Mouse (Mus musculus) embryonic facial prominence, embryonic 11.5 days (tissue): Measurements from ENCODE around the gene Tfeb. TPM values are rescaled to one million over a fixed set of nuclear protein-coding genes. Genes with fewer than 3 reads are reported as not detected.

Source experiments
- ATAC-seq: fragments of 200-750 bp; cut with Nextera tagmentation; replicated peaks from 2 replicates; pipeline ENCODE4 v1.8.0; 2017; ENCODE audit warnings: low read depth; ENCODE audit not compliant: insufficient number of reproducible peaks, low FRiP score, low TSS enrichment
- DNase-seq: peaks from one replicate; pipeline ENCODE4 v3.0.0-alpha.2; 2015; ENCODE audit warnings: low spot score
- H3K27ac ChIP-seq: fragments of 300-500 bp; sonication (generic); replicated peaks from 2 replicates; pipeline ENCODE4 v1.5.1; 2014; ENCODE audit warnings: mild to moderate bottlenecking, low read depth, low read length, control low read depth
- H3K27me3 ChIP-seq: fragments of 300-500 bp; sonication (generic); 2 replicates; pipeline ENCODE4 v1.6.1; 2014; ENCODE audit warnings: mild to moderate bottlenecking, low read length, moderate library complexity, mixed read lengths; ENCODE audit not compliant: control insufficient read depth, insufficient read depth
- H3K36me3 ChIP-seq: fragments of 300-500 bp; sonication (generic); replicated peaks from 2 replicates; pipeline ENCODE4 v1.6.1; 2014; ENCODE audit warnings: low read depth, mild to moderate bottlenecking, low read length, moderate library complexity, mixed read lengths; ENCODE audit not compliant: control insufficient read depth, insufficient read depth
- H3K4me1 ChIP-seq: fragments of 300-500 bp; sonication (generic); 2 replicates; pipeline ENCODE4 v1.6.1; 2014; ENCODE audit warnings: low read length, mixed read lengths; ENCODE audit not compliant: control insufficient read depth, insufficient read depth
- H3K4me2 ChIP-seq: fragments of 300-500 bp; sonication (generic); 2 replicates; pipeline ENCODE4 v1.6.1; 2014; ENCODE audit warnings: low read depth, mild to moderate bottlenecking, control low read depth, low read length, moderate library complexity
- H3K4me3 ChIP-seq: fragments of 300-500 bp; sonication (generic); 2 replicates; pipeline ENCODE4 v1.5.1; 2014; ENCODE audit warnings: low read depth, low read length, control low read depth
- H3K9ac ChIP-seq: fragments of 300-500 bp; sonication (generic); replicated peaks from 2 replicates; pipeline ENCODE4 v1.6.1; 2014; ENCODE audit warnings: mild to moderate bottlenecking, control low read depth, low read length
- H3K9me3 ChIP-seq: fragments of 300-500 bp; sonication (generic); replicated peaks from 2 replicates; pipeline ENCODE4 v1.6.1; 2016; ENCODE audit warnings: mild to moderate bottlenecking, low read length, inconsistent platforms, mixed read lengths; ENCODE audit not compliant: control insufficient read depth
- WGBS: fragments of 180-500 bp; shearing (Covaris S2); extraction: QIAGEN DNeasy Blood & Tissue Kit; methylation state at CpG from one replicate; pipeline ENCODE4 v1.1.7; 2014; 5-methylcytosine and 5-hydroxymethylcytosine counted together
- polyA plus RNA-seq: library from polyadenylated mRNA; unstranded; fragments of >200 nt; fragmentation: Nextera tagmentation; extraction: Ambion mirVana; gene quantifications from 2 replicates; pipeline ENCODE4 v1.2.1, GENCODE M21; 2014

Gene Tfeb
- polyA plus RNA-seq, 1 experiment from 2014 or later: 2.1 TPM

- Histone ChIP-seq H3K9ac (no peak overlapping the region), H3K4me1 (peaks cover 17% of the 10 kb centered on the region), H3K27ac (no peak overlapping the region), H3K27me3 (no peaks in the 10 kb centered on the region), H3K4me2 (no peak overlapping the region), H3K4me3 (no peak overlapping the region), H3K36me3 (peaks cover 12% of the 10 kb centered on the region), H3K9me3 (no peaks in the 10 kb centered on the region)
- 86% methylated on average over 13 of the region's 13 CpGs for WGBS
- DNase-seq: no peak
- no peak for ATAC-seq
These were observed 81.4 kb downstream of the Tfeb start for GRCm38 (mm10) chr17:47818038-47818725.

- Histone ChIP-seq H3K27me3 (no peaks in the 10 kb centered on the region), H3K4me1 (peaks cover 4% of the 10 kb centered on the region), H3K9me3 (no peaks in the 10 kb centered on the region), H3K4me3 (no peak overlapping the region), H3K9ac (no peak overlapping the region), H3K36me3 (peaks cover 7% of the 10 kb centered on the region), H3K4me2 (peak overlapping the region; percentile 19; the same call in 1 of the 2 replicates), H3K27ac (peak overlapping the region; percentile 61)
- peak; percentile 55 for DNase-seq
- 51% methylated on average over 8 of the region's 8 CpGs for WGBS
- no peak for ATAC-seq
These were observed 84.5 kb downstream of the Tfeb start for GRCm38 (mm10) chr17:47821339-47821738.

DNA sequence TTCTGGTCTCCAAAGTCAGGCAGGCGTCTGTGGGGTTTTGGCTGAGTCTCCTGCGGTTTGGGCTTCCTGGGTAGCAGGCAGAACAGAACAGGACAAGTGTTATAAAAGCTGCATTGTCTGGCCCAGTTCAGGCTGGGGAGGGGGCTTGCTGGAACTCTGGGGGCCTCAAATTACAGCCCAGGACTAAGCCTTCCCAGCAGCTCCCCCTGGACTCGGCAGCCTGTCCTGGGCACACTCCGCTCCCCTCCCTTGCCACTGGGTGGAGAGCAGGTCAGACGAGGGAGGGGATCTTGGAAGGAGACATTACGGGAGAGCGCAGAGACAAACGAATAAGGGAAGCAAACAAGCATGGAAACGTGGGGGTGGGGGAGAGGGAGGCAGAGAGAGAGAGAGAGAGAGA lies 94.3 kb downstream of the Tfeb start:
- H3K4me3 ChIP-seq: peak overlapping the region; percentile 94
- ATAC-seq: peak; percentile 55
- DNase-seq: peak; percentile 71
- 2% methylated on average over 9 of the region's 9 CpGs for WGBS
- H3K4me2 ChIP-seq: peak overlapping the region; percentile 85
- H3K4me1 ChIP-seq: peaks cover 9% of the 10 kb centered on the region
- H3K36me3 ChIP-seq: peaks cover 4% of the 10 kb centered on the region; the same call in 1 of the 2 replicates
- no peaks in the 10 kb centered on the region; the same call in 1 of the 2 replicates for H3K9me3 ChIP-seq
- H3K9ac ChIP-seq: peak overlapping the region; percentile 87
- H3K27me3 ChIP-seq: peaks cover 3% of the 10 kb centered on the region
- peak overlapping the region; percentile 75 for H3K27ac ChIP-seq

DNA sequence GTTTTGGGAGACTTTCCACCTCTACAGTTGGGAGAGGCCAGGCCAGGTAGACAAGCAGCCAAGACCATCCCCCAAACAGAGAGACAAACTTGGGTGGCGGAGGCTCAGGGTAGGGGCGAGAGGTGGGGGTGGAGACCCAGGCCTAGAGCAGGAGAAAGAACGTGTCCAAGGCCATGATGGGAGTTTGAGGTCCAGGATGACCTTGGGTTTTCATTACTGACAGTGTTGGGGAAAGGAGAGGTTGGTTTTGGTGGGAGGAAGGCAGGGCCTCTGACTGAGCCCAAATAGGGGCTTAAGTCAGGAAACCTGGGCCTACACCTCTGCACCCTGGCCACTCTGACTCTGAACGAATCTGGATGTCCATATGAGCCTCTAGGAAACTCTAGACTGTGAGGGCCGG lies 94.9 kb downstream of the Tfeb start:
- ATAC-seq (0 out of 2 replicates have a peak, but pooled peaks have one; percentile 0), DNase-seq (no peak)
- Histone ChIP-seq H3K4me3 (peak overlapping the region; percentile 94), H3K4me1 (peaks cover 9% of the 10 kb centered on the region), H3K9me3 (no peaks in the 10 kb centered on the region; the same call in 1 of the 2 replicates), H3K27ac (peak overlapping the region; percentile 75), H3K9ac (peak overlapping the region; percentile 87), H3K27me3 (peaks cover 3% of the 10 kb centered on the region), H3K4me2 (peak overlapping the region; percentile 85), H3K36me3 (peaks cover 4% of the 10 kb centered on the region; the same call in 1 of the 2 replicates)
- 13% methylated on average over 5 of the region's 5 CpGs for WGBS

- peak overlapping the region; percentile 75 for H3K27ac ChIP-seq
- H3K4me2 ChIP-seq: peak overlapping the region; percentile 85
- H3K36me3 ChIP-seq: no peaks in the 10 kb centered on the region; the same call in 1 of the 2 replicates
- peaks cover 9% of the 10 kb centered on the region for H3K4me1 ChIP-seq
- peak overlapping the region; percentile 87 for H3K9ac ChIP-seq
- ATAC-seq: peak; percentile 45
- peak overlapping the region; percentile 94 for H3K4me3 ChIP-seq
- WGBS: under 1% methylated on average over 17 of the region's 17 CpGs
- H3K9me3 ChIP-seq: no peaks in the 10 kb centered on the region
- DNase-seq: peak; percentile 49
- H3K27me3 ChIP-seq: peaks cover 3% of the 10 kb centered on the region
These were observed 95.7 kb downstream of the Tfeb start for GRCm38 (mm10) chr17:47832501-47833028.

DNA sequence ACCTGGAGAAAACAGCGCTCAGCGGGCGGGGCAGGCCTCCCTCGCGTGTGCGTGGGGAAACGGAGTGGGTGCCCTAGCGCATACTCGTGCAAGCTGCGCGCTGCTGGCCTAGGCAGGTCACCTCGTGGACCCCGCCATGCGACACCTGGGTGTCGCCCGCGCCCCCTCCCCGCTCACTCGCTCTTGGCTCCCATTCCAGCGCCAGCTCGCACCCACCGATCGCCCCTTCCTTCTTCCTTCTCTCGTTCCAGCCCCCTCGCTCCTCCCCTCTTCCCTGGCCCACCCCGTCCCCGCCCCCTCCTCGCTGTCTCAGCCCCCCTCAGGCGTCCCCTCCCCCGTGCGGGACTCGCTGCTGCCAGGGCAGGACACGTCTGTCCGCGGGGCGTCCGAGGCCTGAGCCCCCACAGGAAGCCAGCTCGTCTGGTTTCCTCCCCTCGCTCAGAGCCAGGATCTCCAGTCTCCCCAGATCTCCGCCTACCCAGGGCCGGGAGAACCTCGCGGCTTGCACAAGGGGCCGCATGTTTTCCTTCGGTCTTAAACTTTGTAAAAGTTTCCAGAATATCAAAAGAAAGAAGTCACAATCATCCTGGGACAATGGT lies 96.3 kb downstream of the Tfeb start:
- H3K36me3 ChIP-seq: no peaks in the 10 kb centered on the region; the same call in 1 of the 2 replicates
- under 1% methylated on average over 37 of the region's 45 CpGs for WGBS
- no peaks in the 10 kb centered on the region for H3K9me3 ChIP-seq
- H3K4me1 ChIP-seq: peaks cover 9% of the 10 kb centered on the region
- peaks cover 3% of the 10 kb centered on the region for H3K27me3 ChIP-seq
- H3K4me2 ChIP-seq: peak overlapping the region; percentile 85
- peak overlapping the region; percentile 75 for H3K27ac ChIP-seq
- DNase-seq (peak; percentile 87), ATAC-seq (peak; percentile 69)
- H3K4me3 ChIP-seq: peak overlapping the region; percentile 94
- H3K9ac ChIP-seq: peak overlapping the region; percentile 87

- Histone ChIP-seq H3K27me3 (peaks cover 3% of the 10 kb centered on the region), H3K27ac (peak overlapping the region; percentile 75), H3K4me3 (peak overlapping the region; percentile 94), H3K4me2 (peak overlapping the region; percentile 85), H3K36me3 (no peaks in the 10 kb centered on the region; the same call in 1 of the 2 replicates), H3K9me3 (no peaks in the 10 kb centered on the region), H3K9ac (peak overlapping the region; percentile 87), H3K4me1 (peaks cover 9% of the 10 kb centered on the region)
- ATAC-seq: no peak
- 1% methylated on average over 42 of the region's 45 CpGs for WGBS
- DNase-seq: peak; percentile 35
These were observed 97.0 kb downstream of the Tfeb start for GRCm38 (mm10) chr17:47833628-47834481.
